Mouse (Mus musculus) spleen, adult 2 months (tissue): ENCODE results near the gene Jak1.

Experiments
- CTCF ChIP-seq: fragments of 200-500 bp; IDR thresholded peaks from 2 replicates; pipeline ENCODE4 v1.5.1; 2011; ENCODE audit warnings: mild to moderate bottlenecking, inconsistent platforms; ENCODE audit not compliant: insufficient read depth, insufficient read length, insufficient replicate concordance; ENCODE audit errors: extremely low read depth
- POLR2A ChIP-seq: fragments of 200-500 bp; IDR thresholded peaks from 2 replicates; pipeline ENCODE4 v1.6.1; 2011; ENCODE audit warnings: low read depth, low read length, inconsistent platforms

- TF ChIP-seq CTCF (no peak), POLR2A (no peak)
Measured at GRCm38 (mm10) chr4:101308166-101308565, 43.1 kb upstream of the Jak1 start.
